Mouse (Mus musculus) hindbrain, embryonic 15.5 days (tissue): ENCODE data around the gene Pcgf1. TPM values are rescaled to one million over a fixed set of nuclear protein-coding genes. Genes with fewer than 3 reads are reported as not detected.

Experiments used
- ATAC-seq: fragments of 200-750 bp; cut with Nextera tagmentation; 2 replicates; pipeline ENCODE4 v1.8.0; 2017; ENCODE audit warnings: low read depth, moderate number of reproducible peaks, moderate TSS enrichment; ENCODE audit not compliant: low FRiP score
- H3K27ac ChIP-seq: fragments of 300-500 bp; sonication (generic); replicated peaks from 2 replicates; pipeline ENCODE4 v1.5.1; 2015; ENCODE audit warnings: mild to moderate bottlenecking, inconsistent platforms
- H3K27me3 ChIP-seq: fragments of 300-500 bp; sonication (generic); 2 replicates; pipeline ENCODE4 v1.6.1; 2015; ENCODE audit warnings: control low read depth, inconsistent platforms
- H3K36me3 ChIP-seq: fragments of 300-500 bp; sonication (generic); 2 replicates; pipeline ENCODE4 v1.6.1; 2015; ENCODE audit warnings: control low read depth, inconsistent platforms
- H3K4me1 ChIP-seq: fragments of 300-500 bp; sonication (generic); replicated peaks from 2 replicates; pipeline ENCODE4 v1.6.1; 2015; ENCODE audit warnings: control low read depth, inconsistent platforms
- H3K4me2 ChIP-seq: fragments of 300-500 bp; sonication (generic); 2 replicates; pipeline ENCODE4 v1.6.1; 2015; ENCODE audit warnings: moderate library complexity, mild to moderate bottlenecking, inconsistent platforms
- H3K4me3 ChIP-seq: fragments of 300-500 bp; sonication (generic); 2 replicates; pipeline ENCODE4 v1.5.1; 2015; ENCODE audit warnings: mild to moderate bottlenecking, inconsistent platforms
- H3K9ac ChIP-seq: fragments of 300-500 bp; sonication (generic); 2 replicates; pipeline ENCODE4 v1.6.1; 2015; ENCODE audit warnings: inconsistent platforms
- H3K9me3 ChIP-seq: fragments of 300-500 bp; sonication (generic); 2 replicates; pipeline ENCODE4 v1.6.1; 2016; ENCODE audit warnings: control low read depth, inconsistent platforms
- WGBS: fragments of 180-500 bp; shearing (Covaris S2); methylation state at CpG from one replicate; pipeline ENCODE4 v1.1.7; 2015; 5-methylcytosine and 5-hydroxymethylcytosine counted together
- polyA plus RNA-seq: library from polyadenylated mRNA; unstranded; fragments of >200 nt; fragmentation: Nextera tagmentation; extraction: Ambion mirVana; gene quantifications from 2 replicates; pipeline ENCODE4 v1.2.1, GENCODE M21; 2015

Gene Pcgf1
- 45.8 and 45.9 TPM in 2 replicates for polyA plus RNA-seq

DNA sequence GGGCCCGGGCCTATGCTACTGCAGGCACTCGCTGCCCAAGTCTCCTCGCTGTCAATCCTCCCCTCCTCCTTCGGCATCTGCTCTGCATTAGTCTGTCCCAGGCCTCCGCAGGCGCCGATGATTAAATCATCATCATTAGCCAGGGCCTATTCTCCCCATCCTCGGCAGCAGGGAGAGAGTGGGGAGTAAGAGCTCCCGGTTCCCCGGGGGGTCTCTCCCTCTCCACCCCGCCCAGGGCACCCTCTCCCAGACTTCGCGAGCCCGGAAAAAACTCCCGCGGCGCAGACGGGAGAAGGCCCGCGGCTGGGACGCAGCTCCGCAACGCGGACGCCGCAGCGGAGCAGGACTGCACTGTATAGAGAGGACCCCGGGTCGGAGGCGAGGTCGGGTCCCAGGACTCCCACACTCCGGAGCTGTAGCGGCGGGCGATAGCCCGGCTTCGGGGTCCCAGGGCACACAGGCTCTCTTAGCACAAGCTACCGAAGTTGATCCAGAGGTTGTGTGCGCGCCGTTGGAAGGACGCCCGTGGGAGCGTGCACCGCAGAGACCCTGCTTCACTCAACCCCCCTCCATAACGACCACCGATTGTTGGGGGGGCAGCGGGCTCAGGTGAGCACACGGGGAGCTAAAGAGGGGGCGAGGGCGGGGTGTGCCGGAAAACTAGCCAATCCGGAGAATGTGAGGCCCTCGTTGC lies at the start of gene Pcgf1:
Gene Pcgf1 (plus strand): TSS at position 240 of the 694 bp plus-strand sequence.
- Histone ChIP-seq H3K4me1 (peaks cover 21% of the 10 kb centered on the region), H3K9me3 (no peaks in the 10 kb centered on the region), H3K27me3 (peaks cover 53% of the 10 kb centered on the region), H3K36me3 (peaks cover 10% of the 10 kb centered on the region), H3K27ac (peak within 1 kb of the TSS; percentile 95), H3K9ac (peak within 1 kb of the TSS; percentile 70), H3K4me2 (peak within 1 kb of the TSS; percentile 95), H3K4me3 (peak within 1 kb of the TSS; percentile 83)
- WGBS, result under 1% methylated on average over 54 of the region's 54 CpGs
- ATAC-seq, result peak; percentile 80

DNA sequence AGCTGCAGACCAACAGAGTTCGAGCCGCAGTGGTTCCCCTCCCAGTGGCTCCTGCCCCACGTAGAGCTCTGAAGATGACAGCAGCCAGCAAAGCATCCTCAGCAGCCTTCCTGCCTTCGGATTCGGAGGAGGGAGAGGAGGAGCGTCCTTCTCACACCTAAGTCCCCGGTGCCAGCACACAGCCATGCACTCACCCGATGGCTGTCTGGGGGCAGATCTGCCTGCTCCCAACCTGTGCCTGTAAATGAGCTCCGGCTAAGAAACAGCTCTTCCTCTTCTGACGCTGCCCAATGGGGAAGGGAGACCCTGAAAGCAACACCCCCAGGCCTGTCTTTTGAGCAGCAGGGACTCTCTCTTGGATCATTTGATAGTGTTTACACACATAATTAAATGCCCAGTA lies 47.9 kb upstream of the Pcgf1 start:
- Histone ChIP-seq H3K9me3 (no peaks in the 10 kb centered on the region), H3K4me2 (no peak overlapping the region), H3K9ac (no peak overlapping the region), H3K4me3 (no peak overlapping the region), H3K4me1 (peaks cover 21% of the 10 kb centered on the region), H3K27ac (no peak overlapping the region), H3K27me3 (peaks cover 36% of the 10 kb centered on the region), H3K36me3 (no peaks in the 10 kb centered on the region)
- whole genome bisulfite sequencing, result 22% methylated on average over 10 of the region's 10 CpGs
- ATAC-seq, result no peak

DNA sequence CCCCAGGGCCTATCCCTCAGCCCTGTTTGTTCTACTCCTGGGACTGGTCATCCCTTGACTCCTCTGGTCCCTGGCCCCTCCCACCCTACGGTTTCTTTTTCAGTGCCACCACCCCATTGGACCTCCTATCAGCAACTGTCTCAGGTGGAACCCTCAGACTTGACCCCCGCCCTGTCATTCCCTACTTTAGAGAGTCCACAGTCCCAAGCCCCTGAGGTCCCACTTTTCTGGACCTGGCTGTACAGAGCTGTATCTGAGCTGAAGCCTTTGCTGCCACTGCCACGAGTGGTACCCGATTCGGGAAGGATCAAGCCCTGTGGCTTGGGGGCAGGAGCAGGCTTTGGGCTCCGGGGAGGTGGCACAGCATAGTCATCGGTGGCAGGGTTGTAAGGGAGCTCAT lies 46.6 kb upstream of the Pcgf1 start:
- H3K27me3 ChIP-seq, result peaks cover 43% of the 10 kb centered on the region
- no peak for ATAC-seq
- WGBS, result 66% methylated on average over 7 of the region's 7 CpGs
- H3K9ac ChIP-seq, result no peak overlapping the region
- no peaks in the 10 kb centered on the region for H3K9me3 ChIP-seq
- H3K27ac ChIP-seq, result no peak overlapping the region
- H3K4me3 ChIP-seq, result no peak overlapping the region
- no peak overlapping the region for H3K4me2 ChIP-seq
- peaks cover 21% of the 10 kb centered on the region for H3K4me1 ChIP-seq
- H3K36me3 ChIP-seq, result no peaks in the 10 kb centered on the region

DNA sequence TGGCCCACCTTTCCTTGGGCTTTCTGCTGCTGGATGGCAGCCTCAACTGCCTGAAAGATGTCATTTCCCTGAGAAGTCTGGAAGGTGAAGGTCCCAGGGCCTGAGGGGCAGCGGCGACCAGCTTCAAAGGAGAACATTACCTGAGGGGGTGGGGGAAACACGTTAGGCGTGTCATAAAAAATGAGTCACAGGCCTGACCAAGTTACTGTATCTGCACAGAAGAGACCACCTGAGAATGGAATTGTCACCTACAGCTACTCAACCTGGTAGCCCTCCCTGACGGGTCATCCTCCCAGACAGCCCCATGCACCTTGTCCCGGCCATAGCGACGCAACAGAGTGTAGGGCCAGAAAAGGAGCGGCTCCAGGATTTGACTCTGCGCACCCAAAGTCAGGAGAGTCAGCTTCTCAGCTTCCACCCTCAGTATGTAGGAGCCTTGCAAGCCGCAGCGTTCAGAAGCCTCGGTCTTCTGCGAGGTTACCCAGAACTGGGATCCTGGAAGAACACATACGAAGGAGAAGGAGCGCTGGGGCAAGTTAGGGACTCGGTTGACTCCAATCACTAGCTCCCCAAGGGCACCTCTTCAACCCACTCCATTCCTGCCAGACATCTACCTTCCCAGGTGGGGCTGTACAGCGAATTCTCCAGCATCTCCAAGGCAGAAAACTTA lies 45.6 kb upstream of the Pcgf1 start:
- Histone ChIP-seq H3K27me3 (peaks cover 43% of the 10 kb centered on the region), H3K4me3 (peak overlapping the region; percentile 41), H3K9ac (peak overlapping the region; percentile 37; the same call in 1 of the 2 replicates), H3K4me2 (peak overlapping the region; percentile 79), H3K9me3 (no peaks in the 10 kb centered on the region), H3K4me1 (peaks cover 21% of the 10 kb centered on the region), H3K36me3 (no peaks in the 10 kb centered on the region), H3K27ac (no peak overlapping the region)
- no peak for ATAC-seq
- 17% methylated on average over 18 of the region's 18 CpGs for WGBS

DNA sequence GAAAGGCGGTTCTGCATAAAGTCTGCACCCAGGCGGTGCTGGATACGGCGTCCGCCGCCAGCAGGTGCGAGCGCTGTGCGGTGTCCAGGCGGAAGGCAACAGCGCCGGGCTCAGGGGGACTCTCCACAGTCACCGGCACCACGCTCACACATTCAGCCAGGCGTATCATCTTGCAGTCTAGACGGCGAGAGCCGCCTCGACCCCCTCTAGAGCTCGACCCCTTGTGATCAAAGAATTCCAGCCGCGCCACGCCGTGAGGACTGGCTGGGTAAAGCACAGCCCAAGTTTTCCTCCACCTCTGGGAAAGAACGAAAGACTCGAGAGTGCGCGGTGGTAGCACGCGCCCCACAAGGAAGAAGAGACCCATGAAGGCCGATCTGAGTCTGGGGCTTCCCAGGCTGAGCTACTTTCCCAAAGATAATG lies 44.9 kb upstream of the Pcgf1 start:
- peaks cover 43% of the 10 kb centered on the region for H3K27me3 ChIP-seq
- ATAC-seq, result peak; percentile 28; the same call in 1 of the 2 replicates
- H3K36me3 ChIP-seq, result no peaks in the 10 kb centered on the region
- no peak overlapping the region for H3K27ac ChIP-seq
- peak overlapping the region; percentile 79 for H3K4me2 ChIP-seq
- H3K9me3 ChIP-seq, result no peaks in the 10 kb centered on the region
- peaks cover 21% of the 10 kb centered on the region for H3K4me1 ChIP-seq
- peak overlapping the region; percentile 41 for H3K4me3 ChIP-seq
- WGBS, result under 1% methylated on average over 31 of the region's 31 CpGs
- peak overlapping the region; percentile 37 for H3K9ac ChIP-seq

DNA sequence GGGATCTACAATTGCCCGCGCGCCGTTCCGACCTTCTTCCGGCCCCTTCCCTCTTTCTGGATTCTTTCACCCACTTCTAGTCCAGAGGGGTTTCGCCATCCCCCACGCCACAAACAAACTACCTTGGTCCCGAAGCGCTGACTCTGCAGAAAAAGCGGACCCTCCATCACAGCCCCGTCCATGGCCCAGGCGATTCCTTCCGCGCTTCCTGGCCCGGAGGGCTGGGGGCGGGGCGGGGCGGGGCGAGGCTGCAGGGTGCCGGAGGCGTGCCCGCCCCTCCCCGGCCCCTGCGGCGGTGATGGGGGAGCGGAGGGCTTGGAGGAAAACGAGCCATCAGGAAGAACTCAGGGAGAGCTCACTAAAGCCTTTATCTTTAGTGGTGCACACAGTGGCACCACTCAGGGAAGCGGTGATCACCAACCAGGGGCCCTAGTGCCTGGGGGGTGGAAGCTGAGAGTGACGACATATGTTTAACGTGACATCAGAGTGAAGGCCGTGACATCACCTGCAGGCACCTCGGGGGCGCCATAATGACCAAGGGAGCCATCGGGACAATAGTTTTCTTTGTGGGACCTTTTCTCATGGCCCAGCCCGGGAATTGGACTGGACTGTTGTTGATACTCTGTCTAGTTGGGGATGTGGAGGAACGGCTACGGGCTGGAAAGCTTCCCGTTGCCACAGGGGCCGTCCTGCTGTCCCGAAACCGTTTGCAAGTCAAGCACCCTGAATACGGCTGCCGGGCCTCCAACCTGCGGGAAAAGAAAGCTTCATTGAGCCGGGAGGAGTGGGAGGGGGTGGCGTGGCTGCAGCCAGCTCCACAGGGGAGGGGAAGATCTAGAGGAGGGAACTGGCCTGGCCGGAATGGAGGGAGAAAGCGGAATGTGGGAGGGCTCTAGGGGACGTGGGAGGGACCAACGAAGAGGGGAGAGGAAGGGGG lies 44.2 kb upstream of the Pcgf1 start, which contains the start of the genes Dok1 and Loxl3:
Gene Dok1 (minus strand): TSS at position 223 of the 937 bp plus-strand sequence.
Gene Loxl3 (plus strand): TSS at position 925 of the 937 bp plus-strand sequence.
- Histone ChIP-seq H3K27me3 (peaks cover 44% of the 10 kb centered on the region), H3K4me2 (peak within 1 kb of the TSS; percentile 79), H3K9ac (peak within 1 kb of the TSS; percentile 37), H3K4me3 (peak within 1 kb of the TSS; percentile 41), H3K9me3 (no peaks in the 10 kb centered on the region), H3K36me3 (no peaks in the 10 kb centered on the region), H3K27ac (peak within 1 kb of the TSS; percentile 50), H3K4me1 (peaks cover 27% of the 10 kb centered on the region)
- under 1% methylated on average over 51 of the region's 51 CpGs for WGBS
- ATAC-seq, result peak; percentile 62

DNA sequence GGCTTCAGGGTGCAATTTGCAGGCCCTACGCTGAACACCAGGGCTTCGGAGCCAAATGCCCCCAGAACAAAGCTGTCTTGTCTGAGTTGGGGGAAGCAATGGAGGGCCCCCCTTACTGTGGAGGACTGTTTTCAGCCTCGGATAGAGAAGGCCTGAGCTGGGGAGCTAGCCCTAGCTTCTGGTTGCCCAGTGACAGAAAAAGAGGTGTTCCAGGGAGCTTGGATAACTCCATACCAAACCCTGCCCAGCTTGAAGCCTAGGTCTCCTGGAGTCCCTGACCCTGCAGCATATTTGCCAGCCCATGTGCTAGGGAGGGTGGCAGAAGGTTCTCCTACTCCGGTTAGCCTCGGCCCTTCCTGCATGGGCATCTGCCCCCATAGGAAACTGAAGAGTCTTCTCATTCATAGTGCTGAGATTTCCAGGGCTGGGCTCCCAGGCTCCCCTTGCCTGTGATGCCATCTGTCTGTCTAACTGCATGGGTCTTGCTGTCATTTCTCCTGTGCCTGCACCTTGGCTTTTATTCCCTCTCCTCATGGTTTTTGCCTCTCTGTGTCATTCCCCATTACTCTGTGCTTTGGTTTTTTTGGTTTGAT lies 43.1 kb upstream of the Pcgf1 start:
- ATAC-seq, result no peak
- Histone ChIP-seq H3K27me3 (peaks cover 44% of the 10 kb centered on the region), H3K4me1 (peaks cover 31% of the 10 kb centered on the region), H3K4me3 (peak overlapping the region; percentile 41), H3K9ac (peak overlapping the region; percentile 21; the same call in 1 of the 2 replicates), H3K36me3 (no peaks in the 10 kb centered on the region), H3K4me2 (peak overlapping the region; percentile 79), H3K9me3 (no peaks in the 10 kb centered on the region), H3K27ac (peak overlapping the region; percentile 50; the same call in 1 of the 2 replicates)
- 20% methylated on average over 5 of the region's 5 CpGs for WGBS

DNA sequence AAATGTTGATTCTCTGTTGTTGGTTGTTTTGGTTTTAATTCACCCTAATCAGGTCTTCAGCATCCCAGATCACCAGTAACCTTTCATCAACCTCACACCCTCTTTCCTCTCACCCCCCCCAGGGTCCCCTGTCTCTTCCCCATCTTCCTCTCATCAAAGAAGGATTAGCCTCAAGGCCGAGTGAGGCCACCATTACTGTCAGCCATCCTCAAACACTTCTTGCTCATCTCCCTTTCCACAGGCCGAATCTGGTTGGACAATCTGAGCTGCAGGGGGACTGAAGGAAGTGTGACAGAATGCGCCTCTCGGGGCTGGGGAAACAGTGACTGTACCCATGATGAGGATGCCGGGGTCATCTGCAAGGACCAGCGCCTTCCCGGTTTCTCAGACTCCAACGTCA lies 40.5 kb upstream of the Pcgf1 start:
- Histone ChIP-seq H3K27me3 (peaks cover 21% of the 10 kb centered on the region), H3K4me3 (no peak overlapping the region), H3K36me3 (no peaks in the 10 kb centered on the region), H3K9ac (no peak overlapping the region), H3K4me1 (peaks cover 29% of the 10 kb centered on the region), H3K9me3 (no peaks in the 10 kb centered on the region), H3K27ac (no peak overlapping the region), H3K4me2 (no peak overlapping the region)
- WGBS, result 83% methylated on average over 8 of the region's 8 CpGs
- no peak for ATAC-seq

DNA sequence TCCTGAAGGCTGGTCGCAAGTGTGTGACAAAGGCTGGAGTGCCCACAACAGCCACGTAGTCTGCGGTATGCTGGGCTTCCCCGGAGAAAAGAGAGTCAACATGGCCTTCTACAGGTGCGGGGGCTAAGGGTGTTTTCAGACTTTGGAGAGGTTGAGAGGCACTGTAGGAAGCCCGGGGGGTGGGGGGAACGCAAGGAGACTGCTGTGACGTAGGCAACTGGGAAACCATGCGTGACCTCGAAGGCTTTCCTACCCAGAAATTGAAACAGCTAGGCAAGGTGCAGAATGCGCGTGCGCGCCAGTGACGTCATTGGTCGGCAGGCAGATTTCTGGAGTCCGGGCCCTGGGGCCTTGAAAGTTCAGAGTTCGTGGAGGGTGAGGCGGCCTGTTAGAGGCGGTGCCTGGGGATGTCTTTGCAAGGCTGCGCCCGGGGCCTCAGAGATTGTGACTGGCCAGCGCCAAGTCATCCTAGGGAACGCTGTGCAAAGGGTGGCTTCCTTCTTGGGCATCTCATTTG lies 39.1 kb upstream of the Pcgf1 start:
- H3K27ac ChIP-seq, result no peak overlapping the region
- peaks cover 19% of the 10 kb centered on the region for H3K27me3 ChIP-seq
- H3K4me3 ChIP-seq, result peak overlapping the region; percentile 34
- ATAC-seq, result peak; percentile 65
- peaks cover 16% of the 10 kb centered on the region for H3K4me1 ChIP-seq
- H3K4me2 ChIP-seq, result peak overlapping the region; percentile 68
- H3K9me3 ChIP-seq, result no peaks in the 10 kb centered on the region
- H3K36me3 ChIP-seq, result no peaks in the 10 kb centered on the region
- WGBS, result 11% methylated on average over 24 of the region's 24 CpGs
- H3K9ac ChIP-seq, result peak overlapping the region; percentile 21; the same call in 1 of the 2 replicates

DNA sequence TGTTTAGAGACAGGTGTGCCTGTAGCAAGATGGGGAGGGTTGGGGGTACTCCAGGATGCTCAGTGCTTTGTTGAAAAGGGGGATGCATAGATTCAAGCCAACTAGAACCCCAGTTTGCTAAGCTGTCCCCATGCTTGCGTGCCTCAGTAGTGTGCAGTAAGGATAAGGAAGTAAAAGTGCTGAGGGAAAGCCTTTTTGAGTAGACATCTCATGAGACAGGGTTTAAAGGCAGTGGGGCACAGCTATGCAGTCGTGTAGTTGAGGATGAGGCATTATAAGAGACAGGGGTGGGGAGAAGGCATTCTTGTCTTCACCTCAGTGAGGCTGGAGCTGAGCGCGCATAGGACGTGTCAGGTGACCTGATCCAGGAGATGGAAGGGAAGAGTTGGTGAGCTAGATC lies 37.1 kb upstream of the Pcgf1 start:
- H3K36me3 ChIP-seq, result no peaks in the 10 kb centered on the region
- H3K9me3 ChIP-seq, result no peaks in the 10 kb centered on the region
- ATAC-seq, result no peak
- WGBS, result 70% methylated on average over 5 of the region's 5 CpGs
- H3K4me1 ChIP-seq, result peaks cover 10% of the 10 kb centered on the region
- 0 out of 2 replicates have a peak, but pooled peaks cover 5% of the 10 kb centered on the region for H3K27me3 ChIP-seq
- no peak overlapping the region for H3K9ac ChIP-seq
- no peak overlapping the region for H3K4me2 ChIP-seq
- H3K27ac ChIP-seq, result no peak overlapping the region
- no peak overlapping the region for H3K4me3 ChIP-seq

DNA sequence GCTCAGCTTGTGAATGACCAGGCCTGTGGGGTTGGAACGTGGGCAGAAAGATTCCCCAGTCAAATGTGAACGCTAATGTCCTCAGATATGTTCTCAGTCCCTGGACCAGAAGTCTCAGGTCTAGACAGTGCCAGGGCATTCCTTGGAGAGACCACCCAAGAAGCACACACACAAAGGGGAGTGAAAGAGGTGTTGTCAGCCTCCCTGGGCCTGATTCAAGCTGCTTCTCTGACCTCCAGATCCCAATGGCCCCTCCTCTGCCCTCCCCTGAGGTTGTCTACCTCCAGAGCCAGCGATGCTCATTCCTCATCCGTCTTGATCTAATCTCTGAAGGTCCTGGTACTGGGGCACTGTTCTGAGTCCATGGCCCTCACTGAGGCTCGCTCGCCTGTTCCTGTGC lies 34.1 kb upstream of the Pcgf1 start:
- Histone ChIP-seq H3K27ac (no peak overlapping the region), H3K36me3 (no peaks in the 10 kb centered on the region), H3K27me3 (no peaks in the 10 kb centered on the region), H3K4me2 (no peak overlapping the region), H3K4me3 (no peak overlapping the region), H3K9ac (no peak overlapping the region), H3K4me1 (peaks cover 4% of the 10 kb centered on the region), H3K9me3 (no peaks in the 10 kb centered on the region)
- WGBS, result 68% methylated on average over 6 of the region's 6 CpGs
- no peak for ATAC-seq
